Mouse (Mus musculus) liver, postnatal 0 days (tissue): Measurements from ENCODE around the gene Med13.

Source experiments
- CTCF ChIP-seq: sonication (generic); IDR thresholded peaks from 2 replicates; pipeline ENCODE4 v1.5.1; 2016; ENCODE audit warnings: antibody characterized with exemption, low read depth
- EP300 ChIP-seq: IDR thresholded peaks from 2 replicates; pipeline ENCODE4 v1.6.1; 2016; ENCODE audit warnings: antibody characterized with exemption, low read depth, mild to moderate bottlenecking

GRCm38 (mm10) chr11:86232446-86232845 lies 125.0 kb downstream of the Med13 start:
- TF ChIP-seq EP300 (no peak), CTCF (no peak)
